Mouse (Mus musculus) MEL (cell line): ENCODE data around the gene Prss54.
A peak's percentile ranks its signal among the peaks of the same experiment; 100 is the strongest.

Experiments
- CTCF ChIP-seq, 3 experiments: IDR thresholded peaks in 2 of 3; conservative IDR thresholded peaks in 1 of 3; 2 replicates each; pipeline ENCODE4 v1.5.1; 2011 to 2012; ENCODE audit warnings: low read length in 3 of 3, low read depth in 2 of 3, mild to moderate bottlenecking in 2 of 3, improper control_type of control experiment in 1 of 3, inconsistent platforms in 1 of 3, mixed read lengths in 1 of 3, moderate library complexity in 1 of 3; ENCODE audit not compliant: control insufficient read depth in 1 of 3, insufficient read depth in 1 of 3, poor library complexity in 1 of 3, severe bottlenecking in 1 of 3
- GATA1 ChIP-seq: IDR thresholded peaks from 2 replicates; pipeline ENCODE4 v1.6.1; 2011; ENCODE audit warnings: low read depth, low read length, improper control_type of control experiment
- MAFK ChIP-seq: IDR thresholded peaks from 2 replicates; pipeline ENCODE4 v1.6.1; 2011; ENCODE audit warnings: low read depth, mild to moderate bottlenecking, low read length, improper control_type of control experiment, borderline replicate concordance
- MYB ChIP-seq: IDR thresholded peaks from 2 replicates; pipeline ENCODE4 v1.6.1; 2011; ENCODE audit warnings: mild to moderate bottlenecking, low read depth, low read length, improper control_type of control experiment
- MYC ChIP-seq: IDR thresholded peaks from 2 replicates; pipeline ENCODE4 v1.6.1; 2011; ENCODE audit warnings: low read depth, mild to moderate bottlenecking, low read length, improper control_type of control experiment, moderate library complexity
- POLR2A ChIP-seq, 2 experiments: IDR thresholded peaks; 2 replicates each; pipeline ENCODE4 v1.6.1; 2011 to 2012; ENCODE audit warnings: low read length in 2 of 2, mild to moderate bottlenecking in 2 of 2, control low read depth in 1 of 2, improper control_type of control experiment in 1 of 2, low read depth in 1 of 2, moderate library complexity in 1 of 2; ENCODE audit not compliant: control insufficient read depth in 1 of 2, insufficient read depth in 1 of 2, poor library complexity in 1 of 2
- TAL1 ChIP-seq: IDR thresholded peaks from 2 replicates; pipeline ENCODE4 v1.6.1; 2012; ENCODE audit warnings: mild to moderate bottlenecking, inconsistent platforms, low read length, moderate library complexity, mixed read lengths

GRCm38 (mm10) chr8:95599861-95600260, 23.7 kb upstream of the Prss54 start:
- TF ChIP-seq POLR2A (IDR thresholded peaks at IDR 0.05; ENCODE audit: control insufficient read depth in 1 of 2, insufficient read depth in 1 of 2, low read depth in 1 of 2, low read length in 2 of 2, poor library complexity in 1 of 2) (no peak), TAL1 (no peak), MAFK (no peak), CTCF (IDR thresholded peaks at IDR 0.05 in 2 of 3, conservative IDR thresholded peaks at IDR 0.05 in 1 of 3; ENCODE audit: control insufficient read depth in 1 of 3, insufficient read depth in 1 of 3, low read depth in 2 of 3, low read length in 3 of 3, poor library complexity in 1 of 3, severe bottlenecking in 1 of 3) (peak; percentile 72 to 78 (median 75)), MYB (no peak), GATA1 (no peak), MYC (no peak)
